8 mouse cellular contexts compared by ENCODE assay signal in genomic region chr2:122148242-122148917, GRCm38 (mm10). TPM values are rescaled to one million over a fixed set of nuclear protein-coding genes. Genes with fewer than 3 reads are reported as not detected.
DNase-seq lines count a peak whose midpoint lies in the region; ATAC-seq and TF ChIP-seq lines count a peak whose summit lies in the region.

No protein-coding gene starts in this region.

- ATAC-seq in embryonic facial prominence, embryonic 12.5 days (ENCODE audit: insufficient number of reproducible peaks, insufficient read depth, low FRiP score, low TSS enrichment) = 0 out of 2 replicates have a peak, but pooled peaks have one; percentile 3
- ATAC-seq in heart, embryonic 11.5 days (replicated peaks; ENCODE audit: insufficient number of reproducible peaks, low FRiP score, low TSS enrichment) = no peak
- peak; percentile 16; the same call in 1 of the 2 replicates for ATAC-seq in liver, embryonic 14.5 days (ENCODE audit: insufficient read depth)
- no peak for ATAC-seq in stomach, postnatal 0 days (ENCODE audit: low FRiP score, low TSS enrichment)

- H3K27me3 ChIP-seq in embryonic facial prominence, embryonic 12.5 days = no peaks in the 10 kb centered on the region
- H3K27me3 ChIP-seq in heart, embryonic 11.5 days (ENCODE audit: control insufficient read depth, insufficient read depth, low read length) = no peaks in the 10 kb centered on the region
- H3K27me3 ChIP-seq in liver, embryonic 14.5 days (ENCODE audit: control insufficient read depth, insufficient read depth, low read length) = no peaks in the 10 kb centered on the region
- no peaks in the 10 kb centered on the region for H3K27me3 ChIP-seq in stomach, postnatal 0 days (ENCODE audit: control insufficient read depth, insufficient read depth, low read length)

- H3K4me1 ChIP-seq in embryonic facial prominence, embryonic 12.5 days = peaks cover 4% of the 10 kb centered on the region; the same call in 1 of the 2 replicates
- H3K4me1 ChIP-seq in heart, embryonic 11.5 days (ENCODE audit: control insufficient read depth, insufficient read depth, low read length) = peaks cover 5% of the 10 kb centered on the region
- peaks cover 3 to 24% of the 10 kb centered on the region in 2 experiments for H3K4me1 ChIP-seq in liver, embryonic 14.5 days (replicated peaks; ENCODE audit: control insufficient read depth in 2 of 2, insufficient read depth in 2 of 2, low read length in 1 of 2)
- no peaks in the 10 kb centered on the region for H3K4me1 ChIP-seq in stomach, postnatal 0 days (replicated peaks; ENCODE audit: control insufficient read depth, insufficient read depth)

- H3K4me2 ChIP-seq in embryonic facial prominence, embryonic 12.5 days (replicated peaks) = peak overlapping the region; percentile 69
- peak overlapping the region; percentile 81 for H3K4me2 ChIP-seq in heart, embryonic 11.5 days
- peak overlapping the region; percentile 77 for H3K4me2 ChIP-seq in liver, embryonic 14.5 days (ENCODE audit: low read depth)
- H3K4me2 ChIP-seq in stomach, postnatal 0 days (replicated peaks; ENCODE audit: low read depth) = peak overlapping the region; percentile 80

- 33% methylated on average over 18 of the region's 18 CpGs for WGBS in embryonic facial prominence, embryonic 12.5 days
- 31% methylated on average over 18 of the region's 18 CpGs for WGBS in heart, embryonic 11.5 days (ENCODE audit: insufficient replicate concordance)
- WGBS in liver, embryonic 14.5 days (ENCODE audit: insufficient replicate concordance) = 7% methylated on average over 18 of the region's 18 CpGs
- WGBS in stomach, postnatal 0 days = 15% methylated on average over 18 of the region's 18 CpGs

- DNase-seq in right cerebral cortex, postnatal 10 days (ENCODE audit: low spot score in 2 of 2) = peak; percentile 59 to 60
- DNase-seq in right cerebral cortex, postnatal 36 days (ENCODE audit: low spot score in 2 of 2) = no peak
- DNase-seq in kidney, adult 9 months = peak; percentile 87
- no peak for DNase-seq in liver, embryonic 14.5 days (ENCODE audit: low read depth in 3 of 3, low spot score in 3 of 3)
- peak; percentile 91 for DNase-seq in naive thymus-derived CD4-positive, alpha-beta T cell, adult 2 months (ENCODE audit: low read depth)
- peak; percentile 61 for DNase-seq in stomach, postnatal 0 days (ENCODE audit: low spot score)

- TF ChIP-seq EP300 in liver, embryonic 14.5 days (IDR thresholded peaks at IDR 0.05; ENCODE audit: low read depth) = no peak
- TF ChIP-seq EP300 in stomach, postnatal 0 days (optimal IDR thresholded peaks at IDR 0.05) = no peak

- H3K36me3 ChIP-seq in embryonic facial prominence, embryonic 12.5 days = 0 out of 2 replicates have a peak, but pooled peaks cover 7% of the 10 kb centered on the region
- no peaks in the 10 kb centered on the region for H3K36me3 ChIP-seq in heart, embryonic 11.5 days (ENCODE audit: control insufficient read depth, insufficient read depth, low read length)
- H3K36me3 ChIP-seq in liver, embryonic 14.5 days (replicated peaks; ENCODE audit: control insufficient read depth, insufficient read depth, low read depth) = peaks cover 6% of the 10 kb centered on the region
- no peaks in the 10 kb centered on the region for H3K36me3 ChIP-seq in stomach, postnatal 0 days (ENCODE audit: control insufficient read depth, insufficient read depth, low read length)

- no peaks in the 10 kb centered on the region for H3K9me3 ChIP-seq in embryonic facial prominence, embryonic 12.5 days
- no peaks in the 10 kb centered on the region for H3K9me3 ChIP-seq in heart, embryonic 11.5 days (replicated peaks; ENCODE audit: control insufficient read depth, low read length)
- H3K9me3 ChIP-seq in liver, embryonic 14.5 days (ENCODE audit: control insufficient read depth, low read length) = no peaks in the 10 kb centered on the region
- H3K9me3 ChIP-seq in stomach, postnatal 0 days (ENCODE audit: control insufficient read depth, low read length) = no peaks in the 10 kb centered on the region

- no peak for TF ChIP-seq CTCF in liver, embryonic 14.5 days (IDR thresholded peaks at IDR 0.05; ENCODE audit: low read depth)
- no peak for TF ChIP-seq CTCF in stomach, postnatal 0 days (IDR thresholded peaks at IDR 0.05; ENCODE audit: low read depth)

- H3K27ac ChIP-seq in embryonic facial prominence, embryonic 12.5 days = peak overlapping the region; percentile 83; the same call in 1 of the 2 replicates
- peak overlapping the region; percentile 76 for H3K27ac ChIP-seq in heart, embryonic 11.5 days (ENCODE audit: low read depth, low read length)
- H3K27ac ChIP-seq in liver, embryonic 14.5 days = no peak overlapping the region
- H3K27ac ChIP-seq in stomach, postnatal 0 days (replicated peaks) = peak overlapping the region; percentile 86

- H3K4me3 ChIP-seq in embryonic facial prominence, embryonic 12.5 days = peak overlapping the region; percentile 69
- H3K4me3 ChIP-seq in heart, embryonic 11.5 days (ENCODE audit: low read depth, low read length) = peak overlapping the region; percentile 73
- H3K4me3 ChIP-seq in liver, embryonic 14.5 days (ENCODE audit: insufficient read depth in 1 of 2, low read depth in 2 of 2, low read length in 2 of 2) = peak overlapping the region; percentile 83 to 87
- H3K4me3 ChIP-seq in stomach, postnatal 0 days (ENCODE audit: low read depth, low read length) = peak overlapping the region; percentile 72

- H3K9ac ChIP-seq in embryonic facial prominence, embryonic 12.5 days = peak overlapping the region; percentile 67
- peak overlapping the region; percentile 87 for H3K9ac ChIP-seq in heart, embryonic 11.5 days (ENCODE audit: low read depth, low read length)
- H3K9ac ChIP-seq in liver, embryonic 14.5 days (replicated peaks) = peak overlapping the region; percentile 79
- peak overlapping the region; percentile 82 for H3K9ac ChIP-seq in stomach, postnatal 0 days (ENCODE audit: low read length)

RNA-seq across cellular contexts. Expression of gene B2m, which starts 0.9 kb away (rescaled TPM):
- 174 and 181 TPM in 2 replicates for polyA plus RNA-seq in embryonic facial prominence, embryonic 12.5 days (2016; fragmentation: Nextera tagmentation; extraction: Ambion mirVana)
- 224 and 240 TPM in 2 replicates for polyA plus RNA-seq in heart, embryonic 11.5 days (2014; fragmentation: Nextera tagmentation; extraction: Ambion mirVana)
- polyA plus RNA-seq in liver, embryonic 14.5 days (2012; rRNA removed) = 156 and 227 TPM in 2 replicates
- polyA plus RNA-seq in liver, embryonic 14.5 days (2014; fragmentation: Nextera tagmentation; extraction: Ambion mirVana) = 413 and 419 TPM in 2 replicates
- polyA plus RNA-seq in stomach, postnatal 0 days (2015; fragmentation: Nextera tagmentation; extraction: Ambion mirVana) = 445 and 475 TPM in 2 replicates

RNA-seq across cellular contexts. Expression of gene Trim69, which starts 12.1 kb away (rescaled TPM):
- not detected in 2 replicates for polyA plus RNA-seq in embryonic facial prominence, embryonic 12.5 days (2016; fragmentation: Nextera tagmentation; extraction: Ambion mirVana)
- 0.14 TPM in 1 of 2 replicates, not detected in the other for polyA plus RNA-seq in heart, embryonic 11.5 days (2014; fragmentation: Nextera tagmentation; extraction: Ambion mirVana)
- 0.08 TPM in 1 of 2 replicates, not detected in the other for polyA plus RNA-seq in liver, embryonic 14.5 days (2012; rRNA removed)
- not detected in 2 replicates for polyA plus RNA-seq in liver, embryonic 14.5 days (2014; fragmentation: Nextera tagmentation; extraction: Ambion mirVana)
- 0.05 TPM in 1 of 2 replicates, not detected in the other for polyA plus RNA-seq in stomach, postnatal 0 days (2015; fragmentation: Nextera tagmentation; extraction: Ambion mirVana)

RNA-seq across cellular contexts. Expression of gene Spg11, which starts 30.2 kb away (rescaled TPM):
- polyA plus RNA-seq in embryonic facial prominence, embryonic 12.5 days (2016; fragmentation: Nextera tagmentation; extraction: Ambion mirVana) = 11.8 and 12.1 TPM in 2 replicates
- 7.0 and 7.7 TPM in 2 replicates for polyA plus RNA-seq in heart, embryonic 11.5 days (2014; fragmentation: Nextera tagmentation; extraction: Ambion mirVana)
- 2.4 and 2.5 TPM in 2 replicates for polyA plus RNA-seq in liver, embryonic 14.5 days (2012; rRNA removed)
- polyA plus RNA-seq in liver, embryonic 14.5 days (2014; fragmentation: Nextera tagmentation; extraction: Ambion mirVana) = 3.4 and 3.9 TPM in 2 replicates
- polyA plus RNA-seq in stomach, postnatal 0 days (2015; fragmentation: Nextera tagmentation; extraction: Ambion mirVana) = 2.7 and 3.2 TPM in 2 replicates

RNA-seq across cellular contexts. Expression of gene Patl2, which starts 37.6 kb away (rescaled TPM):
- polyA plus RNA-seq in embryonic facial prominence, embryonic 12.5 days (2016; fragmentation: Nextera tagmentation; extraction: Ambion mirVana) = not detected in 2 replicates
- polyA plus RNA-seq in heart, embryonic 11.5 days (2014; fragmentation: Nextera tagmentation; extraction: Ambion mirVana) = not detected in 2 replicates
- polyA plus RNA-seq in liver, embryonic 14.5 days (2012; rRNA removed) = 0.01 and 0.04 TPM in 2 replicates
- 0.11 TPM in 1 of 2 replicates, not detected in the other for polyA plus RNA-seq in liver, embryonic 14.5 days (2014; fragmentation: Nextera tagmentation; extraction: Ambion mirVana)
- polyA plus RNA-seq in stomach, postnatal 0 days (2015; fragmentation: Nextera tagmentation; extraction: Ambion mirVana) = not detected in 2 replicates

RNA-seq across cellular contexts. Expression of gene Terb2, which starts 37.7 kb away (rescaled TPM):
- polyA plus RNA-seq in embryonic facial prominence, embryonic 12.5 days (2016; fragmentation: Nextera tagmentation; extraction: Ambion mirVana) = not detected in 2 replicates
- polyA plus RNA-seq in heart, embryonic 11.5 days (2014; fragmentation: Nextera tagmentation; extraction: Ambion mirVana) = not detected in 2 replicates
- not detected in 2 replicates for polyA plus RNA-seq in liver, embryonic 14.5 days (2012; rRNA removed)
- not detected in 2 replicates for polyA plus RNA-seq in liver, embryonic 14.5 days (2014; fragmentation: Nextera tagmentation; extraction: Ambion mirVana)
- not detected in 2 replicates for polyA plus RNA-seq in stomach, postnatal 0 days (2015; fragmentation: Nextera tagmentation; extraction: Ambion mirVana)

Comparison
In these comparisons a context has a peak if more than half of its experiments do, and no peak if none do; other contexts are left out.
1. DNase-seq: peak in right cerebral cortex, postnatal 10 days (2 of 2), kidney, adult 9 months (single experiment), naive thymus-derived CD4-positive, alpha-beta T cell, adult 2 months (single experiment) and stomach, postnatal 0 days (single experiment); none in right cerebral cortex, postnatal 36 days (0 of 2) and liver, embryonic 14.5 days (0 of 3).
2. ATAC-seq: peak in embryonic facial prominence, embryonic 12.5 days (single experiment) and liver, embryonic 14.5 days (single experiment); none in heart, embryonic 11.5 days (single experiment) and stomach, postnatal 0 days (single experiment).
3. Peak in every context shown above with its lines, with median percentiles within 50 percentile points of each other: H3K4me2 ChIP-seq, H3K4me3 ChIP-seq and H3K9ac ChIP-seq.